Mouse (Mus musculus) bone marrow, adult 2 months (tissue): ENCODE results near the gene Axin1.

Source experiments
- CTCF ChIP-seq: fragments of 200-500 bp; IDR thresholded peaks from 2 replicates; pipeline ENCODE4 v1.5.1; 2011; ENCODE audit warnings: low read length, control low read depth; ENCODE audit not compliant: control insufficient read depth, insufficient read depth
- POLR2A ChIP-seq: fragments of 200-500 bp; IDR thresholded peaks from 2 replicates; pipeline ENCODE4 v1.6.1; 2011; ENCODE audit warnings: low read depth, mild to moderate bottlenecking, control low read depth, low read length, borderline replicate concordance; ENCODE audit not compliant: control insufficient read depth

DNA sequence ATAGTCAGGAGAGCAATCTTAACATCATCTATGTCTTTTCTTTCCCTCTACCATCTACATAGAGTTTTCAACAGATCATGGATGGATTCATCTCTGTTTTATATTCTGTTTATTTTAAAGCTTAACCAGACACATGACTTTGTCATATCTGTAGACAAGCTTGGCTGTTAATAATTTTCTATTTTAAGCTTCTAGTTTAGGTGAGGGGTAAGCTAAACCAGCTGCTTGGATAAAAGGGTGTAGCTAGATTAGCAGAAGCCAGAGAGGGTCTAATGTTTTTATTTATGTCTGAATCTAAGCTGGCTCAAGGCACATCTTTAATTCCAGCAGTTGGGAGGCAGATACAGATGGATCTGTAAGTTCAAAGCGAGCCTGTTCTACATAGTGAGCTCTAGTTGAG, 24.2 kb downstream of the Axin1 start:
- TF ChIP-seq CTCF (no peak), POLR2A (no peak)
